Mouse (Mus musculus) hindbrain, embryonic 11.5 days (tissue): Measurements from ENCODE around the gene Gjb6. TPM values are rescaled to one million over a fixed set of nuclear protein-coding genes. Genes with fewer than 3 reads are reported as not detected.

Experiments used
- polyA plus RNA-seq: library from polyadenylated mRNA; unstranded; fragments of >200 nt; fragmentation: Nextera tagmentation; extraction: Ambion mirVana; gene quantifications from 2 replicates; pipeline ENCODE4 v1.2.1, GENCODE M21; 2014

Gjb6 gene
- polyA plus RNA-seq, 1 experiment from 2014 or later = 6.5 TPM

Other genes with a start within 250 kb of the Gjb6 start
- 60.1 and 74.4 TPM in 2 replicates for gene Zmym2, start 247.0 kb downstream of the Gjb6 start, polyA plus RNA-seq
- gene Gja3, start 75.5 kb downstream of the Gjb6 start, polyA plus RNA-seq = not detected in 2 replicates
- 21.1 and 34.3 TPM in 2 replicates for gene Gjb2, start 28.9 kb downstream of the Gjb6 start, polyA plus RNA-seq
- not detected in 2 replicates for gene Gm4491, start 17.7 kb downstream of the Gjb6 start, polyA plus RNA-seq